Mouse (Mus musculus) limb, embryonic 14.5 days (tissue): Measurements from ENCODE around the gene Dhrs1. TPM values are rescaled to one million over a fixed set of nuclear protein-coding genes. Genes with fewer than 3 reads are reported as not detected.

Source experiments
- ATAC-seq: fragments of 200-750 bp; cut with Nextera tagmentation; 2 replicates; pipeline ENCODE4 v1.8.0; 2017; ENCODE audit warnings: low read depth, moderate number of reproducible peaks, moderate TSS enrichment; ENCODE audit not compliant: low FRiP score
- DNase-seq: peaks from one replicate; pipeline ENCODE4 v3.0.0-alpha.2; 2015; ENCODE audit warnings: low spot score
- H3K27ac ChIP-seq: fragments of 300-500 bp; sonication (generic); replicated peaks from 2 replicates; pipeline ENCODE4 v1.5.1; 2014; ENCODE audit warnings: low read depth, mild to moderate bottlenecking, low read length, moderate library complexity, mixed read lengths
- H3K27me3 ChIP-seq: fragments of 300-500 bp; sonication (generic); 2 replicates; pipeline ENCODE4 v1.6.1; 2014; ENCODE audit warnings: low read length, mixed read lengths; ENCODE audit not compliant: control insufficient read depth, insufficient read depth
- H3K36me3 ChIP-seq: fragments of 300-500 bp; sonication (generic); 2 replicates; pipeline ENCODE4 v1.6.1; 2014; ENCODE audit warnings: mild to moderate bottlenecking, low read length, moderate library complexity, mixed read lengths; ENCODE audit not compliant: control insufficient read depth, insufficient read depth
- H3K4me1 ChIP-seq: fragments of 300-500 bp; sonication (generic); 2 replicates; pipeline ENCODE4 v1.6.1; 2014; ENCODE audit warnings: antibody characterized with exemption, low read length, mixed read lengths; ENCODE audit not compliant: control insufficient read depth, insufficient read depth
- H3K4me2 ChIP-seq: fragments of 300-500 bp; sonication (generic); replicated peaks from 2 replicates; pipeline ENCODE4 v1.6.1; 2014; ENCODE audit warnings: low read depth, mild to moderate bottlenecking, low read length, moderate library complexity; ENCODE audit not compliant: severe bottlenecking
- H3K4me3 ChIP-seq: fragments of 300-500 bp; sonication (generic); replicated peaks from 2 replicates; pipeline ENCODE4 v1.5.1; 2014; ENCODE audit warnings: low read length
- H3K9ac ChIP-seq: fragments of 300-500 bp; sonication (generic); 2 replicates; pipeline ENCODE4 v1.6.1; 2014; ENCODE audit warnings: mild to moderate bottlenecking, low read depth, low read length, moderate library complexity; ENCODE audit not compliant: severe bottlenecking
- H3K9me3 ChIP-seq: fragments of 300-500 bp; sonication (generic); 2 replicates; pipeline ENCODE4 v1.6.1; 2016; ENCODE audit warnings: low read length; ENCODE audit not compliant: control insufficient read depth
- POLR2A ChIP-seq: fragments of 200-500 bp; IDR thresholded peaks from 2 replicates; pipeline ENCODE4 v1.8.0; 2012; ENCODE audit warnings: inconsistent platforms, mild to moderate bottlenecking, moderate library complexity, borderline replicate concordance; ENCODE audit not compliant: insufficient read depth, insufficient read length; ENCODE audit errors: extremely low read depth
- WGBS: fragments of 180-500 bp; shearing (Covaris S2); extraction: QIAGEN DNeasy Blood & Tissue Kit; methylation state at CpG from one replicate; pipeline ENCODE4 v1.1.7; 2014; 5-methylcytosine and 5-hydroxymethylcytosine counted together
- polyA plus RNA-seq, 2 experiments: library from polyadenylated mRNA; depleted of rRNA in 1 of 2; stranded (reverse) in 1 of 2; unstranded in 1 of 2; fragments of >200 nt; fragmentation: Nextera tagmentation in 1 of 2; extraction: Ambion mirVana in 1 of 2; gene quantifications; 2 replicates each; pipeline versions ENCODE4 v1.2.1 to v1.2.3; 2012 to 2014

The Dhrs1 gene
- polyA plus RNA-seq, 2 experiments, result 82.0 to 88.3 TPM

GRCm38 (mm10) chr14:55757566-55757965, 12.1 kb upstream of the Dhrs1 start:
- no peak overlapping the region for H3K9ac ChIP-seq
- ATAC-seq, result no peak
- H3K4me1 ChIP-seq, result peaks cover 6% of the 10 kb centered on the region
- DNase-seq, result no peak
- H3K4me2 ChIP-seq, result no peak overlapping the region
- no peak for TF ChIP-seq POLR2A
- no peak overlapping the region for H3K4me3 ChIP-seq
- no peaks in the 10 kb centered on the region for H3K9me3 ChIP-seq
- peaks cover 37% of the 10 kb centered on the region for H3K36me3 ChIP-seq
- H3K27me3 ChIP-seq, result 0 out of 2 replicates have a peak, but pooled peaks cover 8% of the 10 kb centered on the region
- H3K27ac ChIP-seq, result no peak overlapping the region
- WGBS, result 80% methylated on average over 6 of the region's 6 CpGs

- TF ChIP-seq POLR2A, result no peak
- peaks cover 23% of the 10 kb centered on the region for H3K4me1 ChIP-seq
- peak overlapping the region; percentile 69; the same call in 1 of the 2 replicates for H3K4me2 ChIP-seq
- 89% methylated on average over 10 of the region's 10 CpGs for WGBS
- no peak for DNase-seq
- H3K27me3 ChIP-seq, result no peaks in the 10 kb centered on the region
- no peak overlapping the region for H3K4me3 ChIP-seq
- H3K9me3 ChIP-seq, result no peaks in the 10 kb centered on the region
- ATAC-seq, result no peak
- no peak overlapping the region for H3K27ac ChIP-seq
- peak overlapping the region; percentile 80; the same call in 1 of the 2 replicates for H3K9ac ChIP-seq
- H3K36me3 ChIP-seq, result peaks cover 38% of the 10 kb centered on the region
These were observed 1.8 kb upstream of the Dhrs1 start for GRCm38 (mm10) chr14:55747051-55747847.

GRCm38 (mm10) chr14:55745861-55746237, 359 bp upstream of the Dhrs1 start:
- Histone ChIP-seq H3K27ac (0 out of 2 replicates have a peak overlapping the region, but pooled peaks have one; percentile 8), H3K9ac (peak overlapping the region; percentile 80), H3K27me3 (no peaks in the 10 kb centered on the region), H3K4me1 (peaks cover 23% of the 10 kb centered on the region), H3K4me2 (peak overlapping the region; percentile 69), H3K4me3 (peak overlapping the region; percentile 89), H3K9me3 (no peaks in the 10 kb centered on the region), H3K36me3 (peaks cover 35% of the 10 kb centered on the region)
- no peak for TF ChIP-seq POLR2A
- no peak for DNase-seq
- no peak for ATAC-seq
- under 1% methylated on average over 31 of the region's 31 CpGs for WGBS

GRCm38 (mm10) chr14:55743711-55744110, 1.8 kb downstream of the Dhrs1 start:
- peak; percentile 77 for ATAC-seq
- Histone ChIP-seq H3K36me3 (peaks cover 34% of the 10 kb centered on the region), H3K9me3 (no peaks in the 10 kb centered on the region), H3K4me3 (no peak overlapping the region), H3K4me2 (peak overlapping the region; percentile 22), H3K4me1 (peaks cover 23% of the 10 kb centered on the region), H3K27me3 (no peaks in the 10 kb centered on the region), H3K9ac (no peak overlapping the region), H3K27ac (no peak overlapping the region)
- TF ChIP-seq POLR2A, result no peak
- WGBS, result 18% methylated on average over 10 of the region's 10 CpGs
- peak; percentile 74 for DNase-seq

GRCm38 (mm10) chr14:55737086-55737687, 8.3 kb downstream of the Dhrs1 start:
- Histone ChIP-seq H3K4me1 (no peaks in the 10 kb centered on the region), H3K4me3 (no peak overlapping the region), H3K4me2 (no peak overlapping the region), H3K9me3 (no peaks in the 10 kb centered on the region), H3K36me3 (peaks cover 39% of the 10 kb centered on the region), H3K9ac (no peak overlapping the region), H3K27me3 (no peaks in the 10 kb centered on the region), H3K27ac (no peak overlapping the region)
- ATAC-seq (no peak), DNase-seq (no peak)
- no peak for TF ChIP-seq POLR2A
- 85% methylated on average over 9 of the region's 9 CpGs for WGBS
